Mouse (Mus musculus): Measurements from ENCODE around the gene Necab3.

Necab3 gene

GRCm38 (mm10) chr2:154543567-154544347 is 14.9 kb downstream of the Necab3 start:
- in situ Hi-C loops (cut with MboI, MseI): no loop called here

DNA sequence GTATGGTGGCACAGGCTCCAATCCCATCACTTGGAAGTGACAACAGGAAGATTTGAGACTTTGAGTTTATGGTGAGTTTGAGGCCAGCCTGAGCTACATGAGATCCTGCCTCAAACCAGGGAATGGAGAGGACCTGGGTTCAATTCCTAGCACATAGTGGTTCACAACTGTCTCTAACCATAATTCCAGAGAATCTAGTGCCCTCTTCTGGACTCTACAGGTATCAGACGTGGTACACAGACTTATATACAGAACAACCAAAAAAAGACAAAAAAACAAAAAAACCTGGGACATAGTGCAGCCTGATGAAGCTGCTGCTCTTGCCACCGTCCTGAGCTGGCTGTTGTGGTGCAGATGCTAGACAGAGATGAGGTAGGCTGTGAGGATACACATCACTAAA is 17.1 kb downstream of the Necab3 start:
- in situ Hi-C loops (cut with MboI, MseI): no loop called here

DNA sequence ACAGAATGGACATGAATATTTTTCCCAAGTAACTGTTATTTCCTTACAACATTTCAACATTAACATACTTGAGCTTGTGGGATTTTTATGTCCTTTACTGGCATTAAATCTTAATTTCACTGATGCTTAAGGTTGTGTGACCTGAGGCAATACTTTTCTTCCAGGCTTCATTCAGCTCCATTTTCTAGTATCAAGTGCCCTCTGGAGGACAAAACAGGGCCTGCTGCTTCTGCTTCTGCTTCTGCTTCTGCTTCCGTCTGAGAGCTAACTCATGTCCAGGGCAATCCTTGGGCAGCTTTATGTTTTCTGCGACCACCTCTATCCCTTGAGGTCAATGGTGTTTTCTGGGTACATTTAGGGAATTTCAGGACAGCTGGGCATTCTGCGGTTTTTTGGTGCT is 19.0 kb downstream of the Necab3 start:
- in situ Hi-C loops (cut with MboI, MseI): no loop called here

DNA sequence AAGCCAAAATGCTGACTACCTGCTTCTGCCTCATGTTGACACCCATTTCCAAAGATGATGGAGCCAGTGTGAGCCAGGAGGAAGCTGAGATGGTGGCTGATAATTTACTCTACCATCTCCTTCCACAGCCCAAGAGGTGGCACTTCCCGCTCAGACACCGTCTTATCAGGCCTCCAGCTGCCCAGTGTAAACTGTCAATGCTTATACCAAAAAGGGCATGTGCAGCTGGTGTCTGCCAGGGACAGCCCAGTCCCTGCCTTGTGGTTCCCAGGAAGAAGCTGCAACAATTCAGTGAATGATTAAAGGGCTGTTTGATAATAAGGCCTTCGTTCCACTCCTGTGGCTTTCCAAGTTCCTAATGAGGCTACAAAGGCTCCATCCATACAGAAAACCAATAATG is 20.0 kb downstream of the Necab3 start:
- in situ Hi-C loops (cut with MboI, MseI): no loop called here

GRCm38 (mm10) chr2:154538310-154538709 is 20.4 kb downstream of the Necab3 start:
- in situ Hi-C loops (cut with MboI, MseI): no loop called here

GRCm38 (mm10) chr2:154534704-154535270 is 23.9 kb downstream of the Necab3 start:
- in situ Hi-C loops (cut with MboI, MseI): no loop called here

- in situ Hi-C loops (cut with MboI, MseI): no loop called here
Measured at GRCm38 (mm10) chr2:154532888-154533287, 25.8 kb downstream of the Necab3 start.

GRCm38 (mm10) chr2:154526531-154526930 is 32.2 kb downstream of the Necab3 start:
- in situ Hi-C loops (cut with MboI, MseI): no loop called here

DNA sequence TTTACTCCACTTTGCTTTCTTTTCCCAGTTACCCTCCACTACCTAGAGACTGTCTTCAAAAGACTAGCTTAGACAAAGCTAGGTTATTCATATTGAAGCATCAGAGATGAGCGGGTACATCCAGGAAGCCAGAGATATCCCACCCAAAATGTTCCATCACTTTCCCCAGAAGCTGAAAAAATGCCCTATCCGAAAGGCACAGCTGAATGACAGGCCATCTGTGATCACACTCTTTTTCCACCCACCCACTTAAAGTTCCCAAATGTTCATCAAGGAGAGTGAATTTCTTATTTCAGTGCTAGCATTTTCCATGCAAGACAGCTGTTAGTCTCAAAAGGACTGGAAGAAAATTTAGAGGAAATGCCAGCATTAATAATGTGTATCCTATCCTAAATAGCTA is 33.4 kb downstream of the Necab3 start:
- in situ Hi-C loops (cut with MboI, MseI): no loop called here

- in situ Hi-C loops (cut with MboI, MseI): no loop called here
Measured at GRCm38 (mm10) chr2:154522334-154522733, 36.4 kb downstream of the Necab3 start.

DNA sequence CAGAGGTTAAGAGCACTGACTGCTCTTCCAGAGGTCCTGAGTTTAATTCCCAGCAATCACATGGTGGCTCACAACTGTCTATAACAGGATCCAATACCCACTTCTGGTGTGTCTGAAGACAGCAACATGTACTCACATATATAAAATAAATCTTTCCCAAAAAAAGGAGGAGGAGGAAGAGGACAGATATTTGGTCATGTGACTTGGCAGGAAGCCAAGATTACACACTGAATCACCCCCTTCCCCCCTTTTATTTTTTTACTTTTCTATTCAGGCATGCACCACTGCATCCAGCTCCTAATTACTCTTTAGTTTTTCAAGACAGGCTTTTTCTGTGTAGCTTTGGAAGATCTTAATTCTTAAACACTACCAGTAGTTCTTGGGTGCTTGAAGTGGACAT is 37.2 kb downstream of the Necab3 start:
- in situ Hi-C loops (cut with MboI, MseI): no loop called here

DNA sequence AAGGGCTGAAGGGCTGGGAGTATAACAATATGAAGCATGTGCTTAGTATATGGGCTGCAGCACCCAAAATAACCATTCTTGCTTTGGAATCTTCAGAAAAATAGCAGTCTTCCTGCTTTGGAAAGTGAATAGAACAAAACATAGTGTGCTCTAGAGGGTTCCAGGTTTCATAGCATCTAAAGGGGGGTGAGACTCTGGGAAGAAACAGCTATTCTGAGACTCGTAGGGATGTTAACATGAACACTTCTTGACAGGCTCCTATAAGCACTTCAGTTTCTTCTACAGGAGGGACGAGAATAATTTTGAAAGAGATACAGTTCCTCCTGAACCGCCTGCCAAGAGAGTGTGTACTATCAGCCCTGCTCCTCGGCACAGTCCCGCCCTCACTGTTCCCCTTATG is 41.3 kb downstream of the Necab3 start:
- in situ Hi-C loops (cut with MboI, MseI): no loop called here

- in situ Hi-C loops (cut with MboI, MseI): no loop called here
Measured at GRCm38 (mm10) chr2:154516944-154517343, 41.7 kb downstream of the Necab3 start.

DNA sequence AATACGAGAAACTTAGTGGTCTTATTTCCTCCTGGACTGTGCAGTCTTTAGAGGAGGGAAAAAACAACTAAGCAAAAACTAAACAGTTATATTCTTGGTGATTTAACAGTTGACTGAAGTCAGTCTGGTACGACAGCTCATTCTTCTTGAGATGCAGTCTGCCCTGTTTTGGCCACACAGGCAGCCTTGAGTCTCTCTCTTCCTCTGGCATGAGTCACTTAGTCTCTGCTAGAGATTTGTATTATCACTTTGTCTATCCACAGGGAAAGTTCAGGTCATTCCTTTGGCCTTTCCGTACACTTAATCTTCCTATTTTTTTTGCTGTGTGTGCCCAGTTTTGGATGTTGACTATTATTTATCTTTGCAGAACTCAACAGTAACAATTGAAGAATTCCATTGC is 48.5 kb downstream of the Necab3 start:
- in situ Hi-C loops (cut with MboI, MseI): no loop called here

DNA sequence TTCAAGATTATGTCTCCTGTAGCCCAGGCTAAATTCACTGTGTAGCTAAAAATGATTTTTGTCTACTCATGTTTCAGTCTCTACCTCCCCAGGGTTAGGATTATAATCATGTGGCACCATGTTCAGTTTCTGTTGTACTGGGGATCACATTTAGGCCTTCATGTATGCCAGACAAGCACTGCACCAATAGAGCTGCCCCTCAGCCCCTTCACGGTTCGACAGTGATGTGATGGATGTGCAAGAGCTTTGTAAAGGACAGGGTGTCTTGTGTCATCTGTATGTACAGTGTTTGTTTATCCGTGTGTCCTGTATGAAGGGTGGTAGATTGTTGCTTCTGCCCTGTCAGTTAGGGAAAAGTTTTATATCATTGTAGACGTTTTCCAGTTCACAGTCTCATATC is 50.2 kb downstream of the Necab3 start:
- in situ Hi-C loops (cut with MboI, MseI): no loop called here

DNA sequence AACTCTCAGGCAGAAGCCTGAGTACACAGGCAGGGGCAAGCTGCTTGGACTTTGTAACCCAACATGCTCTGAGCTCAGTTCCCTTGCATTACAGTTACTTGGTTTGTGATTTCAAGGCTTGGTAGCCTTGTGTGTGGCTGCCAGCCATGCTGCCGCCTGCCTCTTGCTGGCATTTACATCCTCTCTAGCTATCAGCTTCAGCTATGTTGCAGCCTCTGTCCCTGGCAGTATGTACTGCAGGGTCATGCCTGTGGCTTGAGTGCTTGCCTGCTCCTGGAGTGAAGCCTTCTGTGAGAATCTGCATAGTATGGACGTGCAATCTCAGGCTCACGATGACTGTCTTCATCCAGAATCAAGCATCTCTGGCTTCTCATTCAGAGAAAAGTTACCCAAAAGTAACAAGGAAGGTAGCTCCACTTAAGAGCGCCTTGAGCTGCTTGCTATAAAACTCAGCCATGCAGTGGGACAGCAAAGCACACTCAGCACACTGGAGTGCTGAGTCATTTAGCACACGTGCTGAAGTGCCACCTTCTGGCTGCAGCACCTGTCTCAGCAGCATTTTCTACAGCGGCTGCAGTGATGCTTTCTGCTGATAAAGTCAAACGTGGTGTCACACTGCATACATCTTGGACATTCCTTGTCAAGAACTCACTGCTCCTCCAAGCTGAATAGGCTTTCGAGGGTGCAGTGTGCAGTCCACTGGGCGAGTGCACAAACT is 51.0 kb downstream of the Necab3 start:
- in situ Hi-C loops (cut with MboI, MseI): no loop called here

- in situ Hi-C loops (cut with MboI, MseI): no loop called here
Measured at GRCm38 (mm10) chr2:154507076-154507475, 51.6 kb downstream of the Necab3 start.

GRCm38 (mm10) chr2:154500758-154501157 is 57.9 kb downstream of the Necab3 start:
- in situ Hi-C loops (cut with MboI, MseI): no loop called here

- in situ Hi-C loops (cut with MboI, MseI): no loop called here
Measured at GRCm38 (mm10) chr2:154499717-154500247, 58.9 kb downstream of the Necab3 start.

GRCm38 (mm10) chr2:154498571-154498970 is 60.1 kb downstream of the Necab3 start:
- in situ Hi-C loops (cut with MboI, MseI): no loop called here

- in situ Hi-C loops (cut with MboI, MseI): no loop called here
Measured at GRCm38 (mm10) chr2:154495021-154495420, 63.7 kb downstream of the Necab3 start.

All from T-helper 2 cell (primary cell).